Mouse (Mus musculus) spleen, postnatal 10 days (tissue): ENCODE measurements around the gene Gfra4.
"Not testable (repeated sequence)": the region's sequence is repeated elsewhere in the genome, so short reads cannot be mapped to it uniquely, and the experiment has no call there.

Experiments
- DNase-seq, 2 experiments: peaks; one replicate each; pipeline ENCODE4 v3.0.0; 2021 to 2022; ENCODE audit warnings: low spot score in 2 of 2

Gene Gfra4

DNA sequence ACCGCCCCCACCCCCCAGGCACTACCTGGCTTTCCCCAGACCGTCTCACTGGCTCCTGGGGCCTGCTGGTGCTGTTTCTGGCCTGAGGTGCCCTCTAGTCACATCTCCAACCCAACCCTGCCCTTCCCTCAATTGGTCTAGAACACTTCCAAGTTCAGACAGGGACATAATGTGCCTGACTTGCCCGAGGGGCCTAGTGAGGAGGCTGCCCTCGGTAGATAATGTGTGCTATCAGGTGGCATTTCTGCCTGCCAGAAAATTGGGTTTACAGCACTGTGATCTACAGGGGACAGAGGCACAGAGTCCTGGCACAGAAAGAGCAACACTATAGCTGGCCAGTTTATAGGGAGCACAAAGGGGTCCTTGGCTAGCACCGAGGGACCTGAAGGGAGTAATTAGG, 9.2 kb upstream of the Gfra4 start:
- DNase-seq, result peak in 1 of 2 experiments; percentile 42

DNA sequence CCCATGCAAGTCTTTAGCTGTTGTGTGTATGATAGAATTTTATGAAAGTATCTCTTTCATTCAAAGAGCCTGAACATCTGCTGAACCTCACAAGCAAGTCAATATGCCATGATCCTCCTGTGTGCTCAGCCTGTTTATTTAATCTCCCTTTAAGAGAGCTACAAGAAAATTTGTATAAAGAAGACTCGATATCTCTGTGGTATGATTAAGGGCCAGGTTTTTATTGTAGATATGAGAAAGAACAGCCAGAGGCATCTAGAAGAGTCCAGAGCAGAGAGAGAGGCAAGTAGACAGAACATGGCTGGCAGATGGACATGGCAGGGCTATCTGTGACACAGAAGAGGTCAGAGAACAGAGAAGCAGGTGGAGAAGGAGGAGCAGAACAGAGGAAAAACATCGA, 3.1 kb upstream of the Gfra4 start:
- DNase-seq, result no peak

DNA sequence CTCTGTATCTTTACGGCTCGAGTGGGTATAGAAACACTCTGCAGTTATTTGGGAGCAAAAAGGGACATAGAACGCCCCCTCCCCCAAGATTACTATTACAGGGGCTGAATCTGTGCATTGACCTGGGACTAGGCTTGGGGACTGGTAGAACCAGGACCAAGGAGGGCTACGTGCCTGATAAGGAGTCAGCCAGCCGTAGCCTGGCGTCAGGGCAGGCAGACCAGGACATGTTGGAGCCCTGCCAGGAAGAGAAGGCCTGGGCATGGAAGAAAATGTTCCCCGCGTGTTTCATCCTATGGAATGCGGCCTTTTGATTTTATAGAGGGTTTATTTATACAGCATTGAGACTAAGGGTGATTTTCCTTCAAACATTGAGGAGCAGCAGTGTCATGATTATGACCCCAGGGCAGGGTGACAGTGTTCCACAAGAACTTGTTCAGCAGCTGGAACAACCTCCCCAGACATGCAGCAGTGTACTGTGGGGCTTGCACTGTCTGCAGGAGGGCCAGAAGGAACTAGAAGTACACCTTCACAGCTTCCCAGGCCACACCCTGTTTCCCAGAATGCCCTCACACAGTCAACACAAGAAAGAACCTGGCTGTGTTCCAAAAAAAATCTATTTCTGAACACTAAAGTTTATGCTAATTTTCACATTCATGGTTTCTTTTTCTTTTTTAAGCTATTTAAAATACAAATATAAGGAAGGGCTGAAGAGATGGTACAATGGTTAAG, 2.3 kb upstream of the Gfra4 start:
- DNase-seq, result no peak

DNA sequence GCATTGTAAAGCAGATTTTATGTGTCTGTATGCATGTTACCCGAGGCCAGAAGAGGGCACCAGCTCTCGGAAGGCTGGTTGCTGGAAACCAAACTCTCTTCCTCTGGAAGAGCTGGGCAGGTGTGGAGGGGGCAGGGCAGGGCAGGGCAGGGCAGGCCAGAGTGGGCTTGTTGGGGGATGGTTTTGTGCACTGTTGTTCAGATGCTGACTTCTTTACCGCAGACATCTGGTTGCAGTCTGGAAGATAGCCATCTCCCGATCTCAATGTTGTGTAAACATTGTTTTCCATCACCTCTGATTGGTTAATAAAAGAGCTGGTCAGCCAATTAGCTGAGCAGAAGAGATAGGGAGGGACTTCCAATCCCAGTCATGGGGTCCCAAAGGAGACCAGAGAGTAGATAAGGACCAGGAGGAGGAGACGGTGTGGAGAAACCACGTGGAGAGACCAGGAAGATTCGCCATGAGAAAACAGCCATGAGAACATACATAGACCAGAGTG, 1.5 kb upstream of the Gfra4 start:
- DNase-seq, result no peak

DNA sequence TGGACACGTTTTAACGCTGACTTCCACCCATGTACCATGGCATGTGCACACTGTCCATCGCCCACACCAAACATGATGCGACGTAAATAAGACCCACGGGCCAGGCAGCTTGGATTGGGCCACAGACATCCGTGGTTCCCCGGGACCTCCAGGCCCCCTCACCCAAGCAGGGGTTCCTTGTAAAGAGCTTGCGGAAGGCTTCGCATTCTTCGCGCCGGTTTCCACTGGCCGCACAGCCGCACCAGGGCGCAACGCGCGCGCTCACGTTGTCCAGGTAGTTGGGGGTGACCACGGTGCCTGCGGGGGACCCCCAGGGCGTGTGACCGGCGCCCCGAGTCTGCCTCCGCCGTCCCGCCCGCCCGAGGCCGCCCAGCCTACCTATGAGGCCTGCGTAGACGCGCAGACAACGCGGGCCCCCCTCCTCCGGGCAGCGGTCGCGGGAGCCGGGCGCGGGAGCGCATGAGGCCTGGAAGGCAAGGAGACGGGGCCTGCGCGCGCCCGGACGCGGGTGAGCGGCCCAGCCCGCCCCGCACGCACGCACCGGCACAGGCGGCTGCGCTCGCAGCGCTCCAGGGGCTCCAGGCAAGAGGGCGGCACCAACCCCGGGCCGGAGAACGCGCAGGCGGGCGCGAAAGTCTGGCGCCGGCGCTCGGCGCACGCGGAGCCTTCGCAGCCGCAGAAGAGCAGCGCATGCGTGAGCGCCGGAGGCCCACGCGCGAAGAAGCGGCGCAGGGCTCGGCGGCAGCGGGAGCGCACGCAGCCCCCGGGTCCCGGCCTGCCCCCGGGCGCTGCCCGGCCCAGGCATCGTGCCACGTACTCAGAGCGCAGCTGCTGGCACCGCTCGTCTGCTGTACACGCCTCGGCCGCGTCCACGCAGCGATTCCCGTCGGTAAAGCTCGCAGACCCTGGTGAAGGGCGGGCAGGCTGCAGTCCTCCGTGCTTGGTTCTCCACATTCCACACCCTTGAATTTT, 1.7 kb downstream of the Gfra4 start:
- DNase-seq, result no peak

DNA sequence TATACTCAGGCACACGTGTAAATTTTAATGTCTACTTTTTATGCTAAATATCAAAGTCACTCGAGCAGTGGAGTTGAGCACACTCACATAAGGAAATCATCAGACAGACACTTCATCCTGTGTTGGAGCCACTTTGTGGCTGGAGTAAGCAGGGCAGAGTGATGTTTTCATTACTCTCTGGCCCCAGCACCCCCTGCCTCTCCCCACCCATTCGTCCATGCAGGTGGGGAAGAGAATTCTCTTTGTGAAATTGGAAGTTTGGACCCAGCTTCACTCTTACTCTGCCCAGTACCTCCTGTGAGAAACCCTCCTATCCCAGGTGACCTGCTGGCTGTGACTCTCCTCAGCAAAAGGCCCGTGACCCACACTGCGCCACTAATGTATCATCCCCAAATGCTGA, 4.2 kb downstream of the Gfra4 start:
- DNase-seq, result no peak

DNA sequence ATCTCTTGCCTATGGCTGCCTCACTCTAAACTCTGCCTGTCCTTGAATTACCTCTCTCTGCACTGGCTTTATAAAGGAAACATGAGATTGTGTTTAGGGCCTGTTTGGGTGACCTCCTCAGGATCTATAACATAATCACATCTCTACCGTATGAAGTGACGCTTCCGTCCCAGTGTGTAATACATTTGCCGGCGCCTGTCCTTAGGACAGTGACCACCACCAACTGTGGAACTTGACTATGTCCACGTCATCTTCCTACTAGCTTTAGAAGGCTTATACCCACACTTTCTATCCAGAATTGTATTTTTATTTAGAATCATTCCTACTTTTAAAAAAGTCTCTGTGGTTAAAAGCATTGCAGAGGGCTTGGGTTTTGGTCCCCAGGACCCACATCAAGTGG, 4.7 kb downstream of the Gfra4 start:
- no peak for DNase-seq

DNA sequence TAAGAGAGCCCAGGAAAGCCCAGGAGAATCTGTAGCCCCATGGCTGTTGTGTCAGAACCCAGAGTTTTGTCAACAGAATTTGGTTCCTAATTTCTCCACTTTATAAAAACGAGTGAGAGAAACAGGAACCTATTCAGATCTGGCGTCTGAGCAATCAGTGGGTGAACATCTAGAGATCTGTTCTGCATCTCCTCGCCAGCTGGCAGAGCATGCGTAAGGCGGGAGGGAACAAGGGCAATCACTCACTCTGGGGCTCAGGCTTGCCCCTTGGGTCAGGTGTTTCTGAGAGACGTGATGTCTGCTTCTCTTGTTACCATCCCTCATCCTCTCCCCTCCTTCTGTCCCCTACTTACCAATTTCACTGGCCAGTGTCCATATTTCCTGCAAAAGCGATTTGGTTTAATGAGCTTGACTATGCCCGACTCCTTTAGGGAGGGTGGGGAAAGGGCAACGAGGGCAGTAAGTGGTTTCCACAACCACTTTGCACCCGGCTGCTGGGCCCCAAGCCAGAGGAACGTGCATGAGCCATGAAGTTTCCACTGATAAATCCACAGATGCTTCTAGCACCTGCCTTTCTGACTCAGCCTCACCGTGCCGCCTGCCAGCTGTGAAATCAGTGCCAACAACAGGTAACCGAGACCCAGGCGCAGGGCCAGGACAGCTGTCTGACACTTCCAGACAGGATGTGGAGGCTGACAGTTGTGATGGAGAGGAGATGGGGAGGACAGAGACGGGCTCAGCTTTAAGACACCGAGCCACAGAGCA, 5.5 kb downstream of the Gfra4 start:
- DNase-seq, result no peak

DNA sequence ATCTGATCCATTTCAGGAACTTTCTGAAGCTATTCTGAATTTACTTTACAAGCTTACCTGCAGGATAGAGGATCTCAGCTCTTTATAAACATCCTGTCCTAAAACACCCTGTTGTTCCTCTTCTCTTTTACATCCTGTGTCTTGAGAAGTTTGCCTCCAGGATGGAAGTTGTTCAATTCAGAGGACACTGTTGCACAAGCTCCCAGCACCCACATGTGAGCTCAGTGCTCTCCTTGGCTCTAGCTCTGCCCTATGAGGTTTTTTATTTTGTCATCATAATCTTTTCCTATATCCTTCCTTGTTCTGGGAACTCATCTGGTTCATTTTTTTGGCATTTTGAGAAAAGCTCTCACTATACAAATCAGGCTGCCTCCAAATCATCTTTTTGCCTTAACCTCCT, 6.1 kb downstream of the Gfra4 start:
- DNase-seq, result no peak

DNA sequence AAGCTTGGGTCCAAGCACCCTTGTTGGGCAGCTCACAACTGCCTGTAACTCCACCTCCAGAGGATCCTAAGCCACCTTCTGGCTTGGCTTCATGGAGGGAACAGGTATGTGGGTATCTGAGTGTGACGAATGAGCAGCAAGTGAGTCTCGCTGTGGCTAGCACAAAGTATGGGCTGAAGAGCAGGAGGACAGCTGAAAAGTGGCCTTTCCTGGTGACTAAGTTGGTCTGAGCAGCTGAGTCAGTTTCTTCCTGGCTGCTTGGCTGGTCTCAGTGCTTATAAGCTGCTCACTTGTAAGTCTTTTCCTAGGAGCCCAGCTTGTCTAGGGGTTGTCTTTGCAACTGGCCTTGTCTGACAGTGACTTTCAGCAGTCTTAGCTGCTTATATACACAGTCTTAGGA, 6.5 kb downstream of the Gfra4 start:
- no peak for DNase-seq

DNA sequence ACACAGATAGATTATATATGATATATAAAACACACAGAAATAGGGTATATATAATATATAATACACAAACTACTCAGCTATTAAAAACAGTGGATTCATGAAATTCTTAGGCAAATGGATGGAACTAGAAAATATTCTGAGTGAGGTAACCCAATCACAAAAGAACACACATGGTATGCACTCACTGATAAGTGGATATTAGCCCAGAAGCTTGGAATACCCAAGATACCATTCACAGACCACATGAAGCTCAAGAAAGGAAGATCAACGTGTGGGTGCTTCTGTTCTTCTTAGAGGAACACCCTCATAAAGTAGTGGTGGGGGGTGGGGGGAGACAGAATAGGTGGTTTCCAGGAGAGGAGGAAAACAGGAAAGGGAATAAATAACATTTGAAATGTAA, 11.5 kb downstream of the Gfra4 start:
- DNase-seq, result not testable (repeated sequence)

DNA sequence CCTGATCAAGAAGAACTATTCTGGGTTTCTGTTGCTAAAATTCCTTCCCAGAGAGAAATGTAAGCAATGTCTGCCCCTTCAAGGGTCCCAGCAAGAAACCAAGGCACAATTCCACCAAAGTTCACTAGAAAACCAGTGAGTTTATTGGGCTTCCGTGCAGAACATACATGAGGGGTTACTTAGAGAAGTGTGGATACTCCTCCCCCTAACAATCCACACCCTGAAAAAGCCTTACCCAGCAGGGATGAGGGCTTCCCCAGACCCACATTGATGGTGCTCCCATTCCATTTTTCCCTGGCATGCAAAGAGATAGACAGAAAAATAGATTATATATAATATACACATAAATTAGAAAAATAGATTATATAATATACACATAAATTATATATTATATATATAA, 11.9 kb downstream of the Gfra4 start:
- DNase-seq, result no peak

DNA sequence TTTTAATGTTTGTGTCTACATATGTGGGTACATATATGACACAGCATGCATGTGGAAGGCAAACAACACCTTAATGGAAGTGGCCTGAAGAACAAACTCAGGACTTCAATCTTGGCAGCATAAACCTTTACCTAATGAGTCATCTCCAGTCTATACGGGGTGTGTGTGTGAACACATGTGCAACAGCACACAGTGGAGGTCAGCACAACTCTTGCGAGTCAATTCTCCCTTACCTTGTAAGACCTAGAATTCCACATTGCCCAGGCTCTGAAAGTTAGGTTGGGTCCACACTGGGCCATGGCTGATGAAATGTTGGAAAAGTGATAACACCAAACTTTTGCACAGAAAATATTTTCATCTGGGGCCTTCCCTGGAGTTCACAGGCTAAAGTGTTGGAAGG, 12.3 kb downstream of the Gfra4 start:
- DNase-seq, result no peak

DNA sequence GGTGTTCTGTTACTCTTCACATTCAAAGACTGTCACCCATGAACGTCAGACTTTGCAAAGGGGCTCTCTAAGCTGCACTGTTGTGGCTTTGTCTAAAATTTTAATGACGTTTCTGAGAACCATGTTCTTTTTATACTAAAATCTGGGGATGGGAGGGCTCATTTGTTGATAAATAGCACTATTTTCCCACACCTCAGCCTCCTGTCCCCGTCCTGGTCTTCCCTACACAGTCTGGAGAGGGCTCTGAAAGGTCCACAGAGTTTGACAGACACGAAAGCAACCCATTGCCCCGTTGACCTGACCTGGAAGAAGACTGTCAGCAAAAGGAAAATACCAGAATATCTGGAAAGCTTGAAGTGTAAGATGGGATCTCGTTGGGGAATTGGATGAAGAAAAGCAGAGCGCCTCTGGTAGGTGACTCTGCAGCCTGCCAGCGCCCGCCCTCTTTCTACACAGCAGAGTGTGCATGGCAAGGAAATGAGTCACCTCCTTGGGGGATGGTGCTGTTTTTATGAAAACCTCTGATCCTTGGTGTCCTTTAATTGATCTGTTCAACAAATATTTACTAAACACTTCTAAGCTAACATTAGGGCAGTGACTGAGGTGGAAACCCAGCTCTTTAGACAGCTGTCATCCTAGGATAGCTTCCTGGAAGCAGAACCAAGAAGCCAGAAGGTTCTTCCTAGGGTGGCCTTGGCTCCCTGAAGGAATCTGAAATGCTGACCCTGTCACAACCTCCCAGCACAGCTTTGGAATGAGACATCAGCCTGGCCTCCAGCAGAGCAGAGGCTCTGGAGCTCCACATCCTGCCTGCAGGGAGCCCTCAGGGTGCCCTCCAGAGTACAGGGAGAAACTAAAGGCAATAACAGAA, 13.6 kb downstream of the Gfra4 start:
- DNase-seq, result no peak

DNA sequence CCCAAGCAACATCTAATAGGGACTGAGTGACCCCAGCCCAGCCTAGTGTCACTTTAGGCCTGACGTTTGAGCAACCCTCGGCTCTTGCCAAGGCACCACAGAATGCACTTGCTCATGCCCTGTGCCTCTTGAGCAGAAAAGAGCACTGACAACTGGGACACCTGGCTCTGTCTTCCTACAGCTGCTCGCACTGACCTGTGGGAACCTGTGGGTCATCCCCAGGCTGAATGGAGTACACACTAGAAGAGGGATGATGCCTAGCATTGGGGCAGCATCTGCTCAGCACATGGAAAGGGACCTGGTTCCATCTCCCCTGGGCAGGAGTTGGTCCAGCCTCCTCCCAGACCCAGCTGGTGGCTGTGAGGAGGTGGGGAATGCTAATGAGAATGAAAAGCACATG, 15.9 kb downstream of the Gfra4 start:
- DNase-seq, result no peak

DNA sequence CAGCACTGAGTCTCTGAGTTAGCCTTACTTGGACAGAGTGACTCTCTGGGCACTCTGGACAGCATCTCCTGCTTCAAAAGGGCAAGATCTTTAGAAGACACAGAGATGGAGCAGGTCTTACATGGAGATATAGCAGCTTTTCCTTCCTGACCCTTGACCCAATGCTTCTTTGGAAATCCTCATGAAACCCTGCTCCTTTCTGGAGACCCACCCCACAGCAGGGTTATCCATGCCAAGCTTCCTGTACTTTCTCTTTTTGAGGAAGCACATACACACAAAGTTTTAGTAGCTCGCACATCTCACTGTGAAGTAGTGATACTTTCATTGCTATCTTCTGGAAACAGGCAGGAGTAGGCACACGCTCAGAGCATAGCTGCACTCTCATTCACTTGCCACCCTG, 17.7 kb downstream of the Gfra4 start:
- DNase-seq, result no peak

DNA sequence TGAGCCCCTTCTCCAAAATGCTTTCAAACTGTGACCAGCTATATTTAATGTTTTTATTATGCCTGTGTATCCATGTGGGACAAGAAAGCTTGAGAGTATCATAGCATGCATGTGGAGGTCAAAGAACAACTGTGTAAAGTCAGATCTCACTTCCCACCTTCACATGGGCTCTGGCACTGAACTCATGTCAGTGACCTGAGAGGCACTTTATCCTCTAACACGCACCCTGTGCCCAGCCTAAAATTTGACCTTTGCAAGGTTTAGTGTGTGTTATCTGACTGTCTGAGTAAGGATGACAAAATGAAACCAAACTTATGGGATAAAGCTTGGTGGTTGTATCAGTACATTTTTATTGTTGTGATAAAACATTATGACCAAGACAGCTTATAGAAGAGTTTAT, 32.3 kb downstream of the Gfra4 start:
- no peak for DNase-seq

DNA sequence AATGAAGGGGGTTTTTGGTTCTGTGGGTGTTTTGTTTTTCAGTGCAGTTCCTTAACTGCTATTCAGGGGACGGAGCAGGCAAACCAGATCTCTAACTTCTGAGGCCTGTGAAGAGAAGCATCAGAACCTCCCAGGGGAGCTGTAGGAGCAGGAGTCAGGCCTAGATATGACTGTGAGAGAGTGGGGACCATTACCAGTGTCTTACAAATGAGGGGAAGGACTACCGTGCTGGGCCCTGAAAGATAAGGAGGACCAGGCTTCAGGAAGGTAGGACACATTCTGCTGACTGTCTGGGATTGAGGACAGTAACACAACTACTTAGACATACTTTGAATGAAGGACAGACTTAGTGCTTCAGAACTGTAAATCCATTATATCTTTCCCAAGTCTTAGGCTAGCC, 33.8 kb downstream of the Gfra4 start:
- DNase-seq, result no peak

DNA sequence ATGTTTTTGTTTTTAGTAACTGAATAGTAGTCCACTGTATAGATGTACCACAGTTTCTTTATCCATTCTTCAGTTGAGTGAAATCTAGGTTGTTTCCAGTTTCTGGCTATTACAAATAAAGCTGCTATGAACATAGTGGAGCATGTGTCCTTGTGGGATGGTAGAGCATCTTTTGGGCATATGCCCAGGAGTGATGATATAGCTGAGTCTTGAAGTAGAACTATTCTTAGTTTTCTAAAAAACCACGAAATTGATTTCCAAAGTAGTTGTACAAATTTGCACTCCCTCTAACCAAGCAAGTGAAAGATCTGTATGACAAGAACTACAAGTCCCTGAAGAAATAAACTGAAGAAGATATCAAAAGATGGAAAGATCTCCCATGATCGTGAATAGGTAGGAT, 50.1 kb downstream of the Gfra4 start:
- DNase-seq, result no peak
